Mouse (Mus musculus) right cerebral cortex, postnatal 14 days (tissue): ENCODE results near the gene Pik3cd.

ENCODE experiments used
- DNase-seq: peaks from one replicate; pipeline ENCODE4 v3.0.0; 2022

The Pik3cd gene

DNA sequence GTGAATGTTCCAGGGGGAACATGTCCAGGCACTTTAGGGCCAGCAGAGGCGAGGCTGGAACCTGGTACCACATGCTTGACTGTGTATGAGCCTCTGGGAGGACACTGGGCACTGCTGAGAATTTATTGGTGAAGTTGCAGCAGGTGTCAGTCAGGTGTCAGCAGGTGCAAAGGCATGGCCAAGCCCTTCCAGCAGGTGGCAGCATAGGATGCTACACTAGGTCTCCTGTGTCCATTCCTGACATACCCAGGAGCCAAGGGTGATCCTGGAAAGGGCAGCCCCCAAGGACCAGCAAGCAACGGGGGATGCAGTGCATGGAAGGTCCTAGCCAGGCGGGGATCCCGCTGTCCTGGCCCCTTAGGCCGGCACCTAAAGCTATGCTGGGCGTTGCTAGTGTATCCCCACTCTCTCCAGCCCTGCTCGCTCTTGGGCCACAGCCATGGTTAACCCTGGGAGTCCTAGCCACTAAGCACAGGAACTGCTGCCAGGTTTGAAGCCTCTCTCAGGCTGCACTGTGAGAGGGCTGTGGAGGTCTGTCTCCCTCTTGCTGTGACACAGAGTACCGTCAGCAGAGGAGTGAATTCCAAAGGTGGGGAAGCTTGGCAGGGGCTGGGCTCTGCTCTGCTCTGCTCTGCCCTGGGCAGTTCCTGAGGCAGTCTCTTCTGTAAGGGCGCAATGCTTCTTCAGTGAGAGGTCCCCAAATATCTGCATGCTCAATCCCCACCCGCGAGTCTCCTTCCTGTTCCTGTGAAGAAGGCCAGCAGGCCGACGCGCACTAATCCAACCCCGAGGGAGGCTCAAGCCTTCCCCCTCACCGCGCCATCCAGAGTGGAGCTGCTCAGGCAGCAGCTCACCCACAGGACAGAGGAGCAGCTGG, 21.7 kb upstream of the Pik3cd start:
- no peak for DNase-seq

DNA sequence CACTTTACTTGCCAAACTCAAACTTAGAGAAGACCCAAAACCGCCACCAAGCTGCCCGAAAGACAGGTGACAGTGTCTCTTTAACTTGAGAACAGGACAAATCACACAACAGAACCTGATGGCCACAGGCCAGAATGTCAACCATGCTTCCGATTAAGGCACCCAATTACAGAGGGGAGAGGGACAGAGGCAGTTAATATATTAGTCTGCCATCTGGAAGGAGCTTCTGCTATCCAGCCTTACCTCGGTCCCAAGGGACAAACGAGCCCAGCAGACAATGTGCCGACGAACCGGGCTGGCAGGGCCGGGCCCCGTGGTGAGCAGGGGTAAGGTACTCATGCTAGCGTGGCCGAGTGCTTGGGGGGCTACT, 20.6 kb upstream of the Pik3cd start:
- no peak for DNase-seq

DNA sequence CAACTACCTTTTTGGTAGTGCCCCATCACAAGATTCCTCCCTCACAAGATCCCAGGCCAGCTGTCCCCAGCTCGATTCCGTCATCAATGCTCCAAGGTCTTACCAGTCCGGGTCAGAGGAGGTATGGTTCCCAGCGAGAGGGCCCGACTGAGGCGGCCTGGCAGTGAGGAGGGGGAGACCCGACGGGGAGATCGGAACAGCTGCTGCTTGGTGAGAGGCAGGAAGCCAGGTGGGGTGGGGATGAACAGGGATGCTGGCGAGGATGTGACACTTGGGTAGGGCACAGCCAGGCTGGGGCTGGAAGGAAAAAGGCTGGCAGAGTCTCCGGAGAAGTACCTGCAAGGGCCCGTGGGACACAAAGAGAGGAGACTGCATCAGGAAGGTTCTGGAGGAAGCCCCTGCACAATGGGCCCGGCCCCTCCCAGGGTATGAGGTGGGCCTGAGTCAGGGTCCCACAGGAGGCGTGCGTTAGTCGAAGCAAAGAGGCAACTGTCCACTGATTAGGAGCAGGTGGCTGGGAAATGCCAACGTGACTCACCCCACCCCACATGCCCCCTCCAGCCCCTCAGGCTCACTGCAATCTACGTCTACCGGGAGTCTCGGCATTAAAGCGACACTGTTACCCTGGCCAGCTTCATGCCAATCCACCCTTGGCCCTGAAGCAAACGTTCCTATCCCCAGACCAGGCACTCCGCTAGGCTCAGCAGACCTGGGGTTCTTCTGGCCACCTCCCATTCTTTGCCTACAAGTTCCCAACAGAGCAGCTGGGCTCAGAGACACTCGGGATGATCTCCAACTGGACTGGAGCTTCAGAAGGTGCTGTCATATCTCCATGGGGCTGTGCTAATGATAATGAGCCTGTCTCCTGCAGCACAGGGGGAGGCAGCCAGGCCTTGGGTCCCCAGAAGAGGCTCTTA, 20.0 kb upstream of the Pik3cd start:
- DNase-seq = no peak

DNA sequence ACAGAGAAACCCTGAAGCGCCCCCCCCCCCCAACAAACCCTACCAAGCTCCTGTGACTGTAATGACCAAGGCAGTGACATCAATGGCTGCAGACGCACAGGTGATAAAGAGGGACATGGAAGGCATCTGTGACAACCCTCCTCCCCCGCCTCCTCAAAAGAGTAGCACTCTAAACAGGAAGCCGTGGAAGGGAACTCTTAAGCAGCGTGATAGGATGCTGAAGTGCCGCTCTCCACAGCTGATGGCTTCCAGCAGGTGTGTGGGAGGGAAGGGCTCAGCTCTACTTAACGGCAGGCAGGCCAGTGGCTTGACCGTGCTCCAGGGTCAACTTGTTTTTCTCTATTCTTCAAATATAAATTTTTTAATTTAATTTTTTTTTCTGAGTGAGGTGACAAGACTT, 18.8 kb upstream of the Pik3cd start:
- DNase-seq = no peak

DNA sequence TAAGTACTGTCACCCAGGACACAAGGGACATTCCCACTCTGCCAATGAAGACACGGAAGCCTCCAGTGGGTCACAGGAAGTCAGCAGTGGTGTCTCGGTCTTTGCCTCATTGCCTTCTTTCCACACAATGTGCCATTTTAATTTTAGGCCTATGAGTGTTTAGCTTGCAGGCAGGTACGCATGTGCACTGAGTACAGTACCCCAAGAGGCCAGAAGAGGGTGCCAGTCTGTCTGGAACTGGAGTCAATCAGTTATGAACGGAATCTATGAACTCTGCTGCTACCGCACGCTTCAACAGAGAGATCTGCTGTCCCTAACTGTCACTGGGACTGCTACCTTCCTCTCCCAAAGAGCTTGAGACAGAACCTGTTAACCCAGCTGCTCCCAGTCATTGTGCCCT, 17.3 kb upstream of the Pik3cd start:
- peak; percentile 74 for DNase-seq

DNA sequence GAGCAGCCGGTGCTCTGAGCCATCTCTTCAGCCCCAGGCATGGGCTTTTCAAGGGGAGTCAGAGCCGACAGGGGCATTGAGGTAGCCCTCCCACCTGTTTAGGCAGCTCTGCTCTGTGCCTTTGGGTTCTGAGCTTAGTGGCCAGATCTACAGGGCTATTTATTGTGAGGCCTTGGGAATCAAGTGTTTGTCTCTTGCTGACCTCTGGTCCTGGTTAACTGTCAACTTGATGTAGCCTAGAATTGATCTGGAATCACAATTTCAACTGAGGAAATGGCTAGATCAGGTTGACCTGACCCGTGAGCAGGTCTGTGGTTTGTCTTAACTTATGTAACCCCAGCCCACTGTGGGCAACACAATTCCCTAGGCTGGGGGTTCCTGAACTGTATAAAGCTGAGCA, 12.2 kb upstream of the Pik3cd start:
- no peak for DNase-seq

DNA sequence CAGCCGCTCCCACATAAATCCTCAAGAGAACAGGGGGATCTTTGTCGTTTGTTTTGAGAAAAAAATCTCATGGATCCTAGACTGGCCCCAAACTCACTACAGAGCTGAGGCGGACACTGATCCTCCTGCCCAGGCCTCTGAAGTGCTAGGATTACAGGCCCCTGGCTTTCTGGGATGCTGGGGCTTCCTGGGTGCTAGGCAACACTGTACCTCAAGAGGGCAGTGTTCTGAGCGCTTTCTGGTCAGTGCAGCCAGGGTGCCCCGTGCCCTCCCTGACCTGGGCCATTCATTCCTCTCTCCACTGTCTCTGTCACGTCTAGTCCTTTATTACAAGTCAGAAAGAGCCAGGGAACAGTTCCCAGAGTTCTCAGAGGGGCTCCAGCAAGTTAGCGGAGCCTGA, 9.6 kb upstream of the Pik3cd start:
- no peak for DNase-seq

DNA sequence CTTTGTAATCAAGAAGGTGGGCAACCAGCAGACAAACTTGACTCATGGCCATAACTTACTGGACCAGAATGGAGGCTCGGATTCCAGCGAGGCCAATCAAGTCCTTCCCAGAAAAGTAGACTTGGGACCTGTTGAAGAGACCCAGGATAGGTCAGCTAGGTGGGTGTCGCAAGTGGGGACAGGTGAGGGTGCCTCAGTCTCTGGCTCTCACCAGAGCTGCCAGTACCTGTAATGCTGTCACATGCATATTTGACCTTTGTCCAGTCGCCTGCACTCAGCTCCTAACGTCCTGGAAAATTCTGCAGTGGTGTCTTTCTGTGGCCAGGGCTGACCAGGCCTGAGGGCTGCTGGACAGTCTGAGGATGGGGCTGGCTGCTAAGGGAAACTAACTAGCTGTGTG, 9.1 kb upstream of the Pik3cd start:
- DNase-seq = no peak

DNA sequence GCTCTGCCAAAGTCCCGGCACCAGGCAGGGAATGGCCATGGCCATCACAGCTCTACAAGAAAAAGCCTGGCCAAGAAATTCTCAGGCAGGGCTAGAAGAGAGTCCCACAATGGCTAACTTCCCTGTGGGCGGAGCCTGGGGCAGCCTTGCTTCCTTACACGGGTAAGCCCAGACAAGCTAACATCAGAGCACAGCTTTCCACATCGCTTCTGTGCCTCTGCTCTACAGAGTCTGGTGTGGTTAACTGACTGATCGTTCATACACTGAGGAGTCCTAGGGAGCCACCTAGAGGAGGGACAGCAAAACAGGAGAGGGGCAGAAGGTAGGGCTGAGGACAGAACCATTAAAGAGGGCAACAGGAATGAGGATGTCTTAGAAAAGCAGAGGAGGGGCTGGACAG, 8.1 kb upstream of the Pik3cd start:
- DNase-seq = no peak

DNA sequence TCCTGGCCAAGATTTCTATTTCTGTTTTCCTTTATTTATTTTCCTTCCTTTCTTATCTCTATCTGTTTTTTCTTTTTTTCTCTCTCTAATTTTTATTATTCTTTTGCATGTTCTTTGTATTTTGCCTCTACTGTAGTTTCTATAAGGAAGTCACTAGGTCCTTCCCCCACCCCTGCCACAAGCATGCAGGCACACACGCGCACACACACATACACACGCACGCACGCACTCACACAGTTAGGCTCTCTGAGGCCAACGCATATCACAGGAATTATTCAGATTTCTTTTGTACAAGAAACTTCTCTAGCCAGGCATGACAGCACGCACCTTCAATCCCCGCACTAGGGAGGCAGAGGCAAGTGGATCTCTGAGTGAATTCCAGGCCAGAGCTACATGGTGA, 3.6 kb upstream of the Pik3cd start:
- DNase-seq = no peak

DNA sequence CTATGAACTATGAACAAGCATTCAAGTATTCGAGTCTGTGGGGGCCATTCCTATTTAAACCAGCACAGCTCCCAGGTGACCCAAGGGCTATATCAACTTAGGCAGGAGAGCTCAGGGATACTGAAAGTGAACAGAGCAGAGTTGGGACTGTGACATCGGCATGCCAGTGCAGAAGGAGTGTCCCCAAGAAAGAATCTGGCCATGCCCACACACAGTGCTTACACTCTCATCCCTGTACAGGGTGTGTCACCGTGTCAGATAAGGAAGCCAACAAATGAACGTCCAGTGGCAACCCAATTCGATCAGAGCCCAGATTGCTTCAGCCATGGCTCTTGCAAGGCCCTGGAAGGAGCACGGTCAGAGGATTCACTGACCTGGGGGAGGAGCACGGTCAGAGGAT, 2.9 kb upstream of the Pik3cd start:
- no peak for DNase-seq

DNA sequence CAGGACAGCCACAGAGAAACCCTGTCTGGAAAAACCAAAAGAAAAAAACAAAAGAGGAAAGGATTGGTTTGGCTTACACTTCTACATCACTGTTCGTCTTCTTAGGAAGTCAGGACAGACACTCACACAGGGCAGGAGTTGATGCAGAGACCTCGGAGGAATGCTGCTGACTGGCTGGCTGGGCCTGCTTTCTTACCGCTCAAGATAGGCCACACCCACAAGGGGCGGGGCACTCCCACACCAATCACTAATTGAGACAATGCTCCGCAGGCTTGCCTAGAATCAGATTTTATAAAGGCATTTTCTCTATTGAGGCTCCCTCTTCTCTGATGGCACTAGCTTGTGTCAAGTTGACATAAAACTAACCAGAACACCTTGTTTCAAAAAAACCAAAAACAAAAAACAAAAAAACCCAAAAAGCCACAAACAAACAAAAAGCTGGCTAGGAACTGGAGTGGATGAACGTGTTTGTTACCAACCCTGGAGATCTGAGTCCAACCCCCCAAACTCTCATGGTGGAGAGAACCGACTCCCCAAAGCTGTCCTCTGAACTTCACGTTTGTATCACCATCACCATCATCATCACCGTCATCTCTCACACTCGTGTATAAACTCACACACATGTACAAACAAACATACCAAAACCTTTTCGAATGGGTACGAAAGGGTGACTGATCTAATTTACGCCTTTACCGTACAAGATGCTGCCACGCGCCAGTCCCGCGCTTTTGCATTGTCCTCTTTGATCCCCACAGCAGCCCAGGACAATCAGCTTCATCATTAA, 753 bp downstream of the Pik3cd start:
- no peak for DNase-seq

DNA sequence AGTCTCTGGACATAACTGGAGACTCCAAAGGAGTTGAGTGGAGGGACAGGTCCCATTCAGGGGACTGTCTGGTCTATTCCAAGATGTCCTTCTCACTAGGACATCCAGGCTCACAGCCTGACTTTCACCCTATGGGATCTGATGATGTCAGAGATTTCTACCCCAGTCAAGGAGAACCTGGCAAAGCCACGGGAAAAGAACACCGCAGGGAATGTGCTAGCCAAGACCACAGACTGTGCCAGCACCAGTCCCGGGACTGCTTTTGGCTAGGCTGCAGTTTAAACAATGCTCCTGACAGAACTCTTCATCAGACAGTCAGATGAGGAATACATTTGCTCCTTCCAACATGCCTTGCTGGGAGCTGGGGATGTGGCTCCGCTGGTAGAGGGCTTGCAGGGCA, 2.4 kb downstream of the Pik3cd start:
- DNase-seq = no peak

DNA sequence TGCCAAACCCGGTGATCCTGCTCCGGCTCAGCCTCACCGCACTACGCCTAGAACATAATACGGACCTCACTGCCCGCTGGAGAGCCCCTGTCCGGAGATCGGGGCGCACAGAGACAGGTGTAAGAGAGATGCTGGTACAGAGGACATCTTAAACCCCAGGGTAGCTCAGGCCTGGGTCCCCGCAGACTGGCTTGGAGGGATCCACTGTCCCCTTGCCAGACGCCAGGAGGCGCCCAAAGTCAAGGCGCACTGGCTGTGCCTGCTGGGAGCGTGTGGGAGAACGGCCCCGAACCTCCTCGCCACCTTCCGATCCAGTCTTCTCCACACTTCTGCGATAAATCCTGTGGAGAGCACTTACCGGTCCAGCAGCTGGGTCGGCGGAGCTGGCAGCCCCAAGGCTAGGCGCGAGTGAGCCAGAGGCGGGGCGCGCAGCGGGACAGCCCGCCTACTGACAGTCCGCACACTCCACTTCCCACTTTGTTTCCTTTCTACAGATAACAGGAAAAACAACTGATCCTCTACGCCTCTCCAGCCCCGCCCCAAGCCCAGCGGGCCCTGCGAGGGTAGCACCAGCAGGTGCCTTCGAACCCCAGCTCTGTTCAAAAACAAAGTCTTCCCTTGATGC, 4.1 kb downstream of the Pik3cd start:
- DNase-seq = peak; percentile 34

DNA sequence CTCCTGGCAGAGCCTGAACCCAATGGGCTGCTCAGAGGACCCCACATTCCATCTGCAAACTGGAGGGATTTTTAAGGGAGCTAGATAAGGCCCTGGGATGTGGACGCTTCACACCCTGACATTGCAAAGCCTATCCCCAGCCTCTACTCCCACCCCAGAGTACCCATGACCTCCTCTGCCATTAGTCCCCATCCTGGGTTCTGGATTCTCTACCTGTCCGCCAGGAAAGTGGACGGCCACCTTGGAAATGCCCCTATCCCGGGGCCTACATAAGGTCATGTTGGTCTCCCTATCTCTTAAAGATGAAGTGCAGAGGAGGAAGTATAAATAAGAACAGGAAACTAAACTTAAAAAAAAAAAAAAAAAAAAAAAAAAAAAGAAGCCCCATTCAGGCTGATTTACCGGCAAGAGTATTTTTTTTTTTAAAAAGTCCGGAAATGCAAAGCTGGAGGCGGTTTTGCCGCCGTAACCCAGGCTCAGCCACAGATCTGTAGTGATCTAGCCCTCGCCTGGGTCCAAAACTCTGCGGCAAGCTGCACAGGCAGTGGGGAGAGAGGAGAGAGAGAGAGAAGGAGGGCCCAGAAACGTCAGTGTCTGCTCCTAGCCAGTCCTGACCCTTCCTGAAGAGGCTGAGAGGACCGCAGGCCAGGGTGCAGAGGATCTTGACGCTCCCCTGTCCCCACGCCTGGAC, 4.7 kb downstream of the Pik3cd start:
- no peak for DNase-seq

DNA sequence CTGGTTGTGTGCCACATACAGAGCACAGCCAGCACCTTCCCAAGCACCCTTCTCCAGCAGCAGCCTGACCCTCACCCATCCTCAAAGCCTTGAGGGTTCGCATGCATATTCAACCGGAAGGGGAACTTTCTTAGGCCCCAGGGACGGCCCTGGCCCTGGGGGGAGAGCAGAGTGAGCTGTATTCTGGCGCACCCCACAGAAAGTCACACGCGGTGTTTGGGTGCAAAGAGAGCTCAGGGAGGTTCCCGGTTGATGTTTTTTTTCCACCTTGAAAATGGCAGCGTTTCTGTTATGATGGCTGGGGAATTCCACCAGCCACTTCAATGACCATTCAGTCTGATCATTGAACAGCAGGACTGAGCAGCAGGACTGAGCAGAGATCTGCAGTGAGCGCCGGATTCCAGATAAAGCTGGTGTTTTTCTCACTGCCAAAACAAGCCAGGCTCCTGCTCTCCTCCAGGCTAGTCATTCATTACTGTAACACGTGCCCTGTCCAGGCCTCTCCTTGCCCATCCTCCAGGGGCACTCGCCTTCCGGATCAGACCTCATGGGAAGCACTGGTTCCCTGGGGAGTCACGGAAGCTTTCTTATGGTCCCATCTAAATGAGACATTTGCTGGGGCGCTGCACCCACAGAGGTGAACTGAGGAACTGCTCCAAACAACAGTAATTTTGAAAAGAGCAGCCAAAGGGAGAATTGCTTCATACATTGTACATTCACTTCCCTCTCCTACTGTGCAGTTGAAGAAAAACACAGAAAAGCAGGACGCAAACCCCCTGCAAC, 6.0 kb downstream of the Pik3cd start:
- DNase-seq = no peak

DNA sequence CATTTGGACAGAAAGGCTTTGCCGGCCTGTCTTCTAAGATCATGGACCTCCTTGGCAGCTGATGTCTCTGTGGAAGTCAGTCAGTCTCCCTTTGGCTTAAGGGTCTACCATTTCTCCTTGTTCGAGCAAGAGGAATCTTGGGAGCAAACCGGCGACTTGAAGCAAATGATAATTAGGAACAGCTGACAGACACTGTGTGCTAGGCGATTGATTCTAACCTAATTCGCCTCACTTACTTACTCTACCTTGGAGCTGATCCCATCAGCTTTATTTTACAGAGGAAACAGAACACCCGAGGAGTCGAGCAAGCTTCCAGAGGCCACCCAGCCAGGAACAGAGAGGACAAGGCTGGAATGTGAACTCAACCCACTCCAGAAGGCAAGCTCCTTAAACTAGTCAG, 11.0 kb downstream of the Pik3cd start:
- no peak for DNase-seq

DNA sequence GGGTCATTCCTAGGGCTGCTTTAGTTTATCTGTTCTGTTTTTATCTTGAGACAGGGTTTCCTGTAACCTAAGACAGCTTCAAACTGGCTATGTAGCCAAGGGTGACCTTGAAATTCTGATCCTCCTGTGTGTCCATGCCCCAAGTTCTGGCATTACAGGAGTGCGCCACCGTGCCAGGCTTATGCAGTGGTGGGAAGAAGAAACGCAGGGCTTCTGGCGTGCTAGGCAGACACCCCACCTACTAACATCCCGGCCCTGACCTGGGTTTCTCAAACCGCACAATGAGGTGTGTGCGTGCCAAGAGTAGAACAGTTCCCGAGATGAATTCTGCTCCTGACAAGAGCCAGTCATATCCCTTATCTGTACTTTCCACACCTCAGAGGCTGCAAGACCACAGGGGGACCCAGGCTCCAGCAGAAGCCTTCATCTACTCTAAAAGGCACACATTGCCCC, 11.5 kb downstream of the Pik3cd start:
- DNase-seq = no peak

DNA sequence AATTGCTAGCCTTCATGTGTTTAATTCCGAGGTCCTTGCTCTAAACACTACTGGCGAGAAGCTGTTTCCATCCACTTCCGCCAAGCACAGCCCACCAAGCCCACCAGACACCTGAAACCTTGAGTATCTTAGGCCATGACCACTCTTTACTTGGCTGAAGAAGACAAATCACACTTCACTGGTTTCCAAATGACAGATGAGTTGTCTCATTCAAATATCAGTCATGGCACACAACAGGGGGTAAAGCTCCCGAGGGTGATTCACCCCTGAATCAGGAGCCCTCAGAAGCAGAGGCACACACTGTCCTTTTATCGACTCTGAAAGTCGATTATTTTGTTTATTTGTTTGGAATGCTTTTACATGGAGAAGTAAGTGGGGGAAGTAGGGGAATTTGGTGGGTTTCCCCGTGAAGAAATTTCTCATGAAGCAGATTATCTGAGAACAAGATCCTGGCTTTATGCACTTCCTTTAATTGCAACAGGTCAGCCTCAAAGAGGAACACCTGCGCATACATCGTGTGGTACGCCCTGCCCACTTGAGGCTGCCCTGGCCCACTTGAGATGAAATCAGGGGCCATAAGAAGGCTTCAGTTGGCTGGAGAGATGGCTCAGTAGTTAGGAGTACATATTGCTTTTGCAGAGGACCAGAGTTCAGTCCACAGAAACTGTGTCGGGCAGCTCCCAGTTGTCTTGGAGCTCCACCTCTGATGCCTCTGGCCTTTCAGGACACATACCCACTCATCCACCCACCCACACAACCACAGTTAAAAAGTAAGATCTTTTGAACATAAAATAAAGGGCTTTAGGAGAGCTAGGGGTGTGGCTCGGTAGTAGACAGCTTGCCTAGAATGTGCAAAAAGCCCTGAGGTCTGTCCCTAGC, 12.3 kb downstream of the Pik3cd start:
- DNase-seq = no peak

DNA sequence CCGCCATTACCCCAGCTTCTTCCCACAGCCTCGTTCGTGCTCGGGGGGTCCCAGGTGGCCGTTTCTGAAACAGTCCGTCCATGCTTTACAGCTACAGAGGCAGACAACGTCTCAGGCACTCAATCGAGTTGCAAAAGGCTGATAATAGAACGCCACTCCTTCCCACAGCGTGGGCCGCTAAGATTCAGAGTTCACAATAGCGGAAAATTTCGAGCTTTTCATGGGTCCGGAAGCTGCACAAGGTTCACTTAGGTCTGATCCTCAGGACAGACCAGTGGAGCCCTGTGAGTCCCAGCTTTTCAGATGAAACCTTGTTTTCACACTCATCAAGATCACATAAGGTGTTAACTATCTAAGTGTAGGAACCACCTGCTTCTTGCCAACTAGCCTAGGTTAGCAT, 13.5 kb downstream of the Pik3cd start:
- no peak for DNase-seq
